Mouse (Mus musculus) kidney, postnatal 14 days (tissue): ENCODE measurements around the gene Snx18.

Experiments
- DNase-seq: peaks from one replicate; pipeline ENCODE4 v3.0.0; 2022; ENCODE audit warnings: mixed read lengths

Snx18 gene

DNA sequence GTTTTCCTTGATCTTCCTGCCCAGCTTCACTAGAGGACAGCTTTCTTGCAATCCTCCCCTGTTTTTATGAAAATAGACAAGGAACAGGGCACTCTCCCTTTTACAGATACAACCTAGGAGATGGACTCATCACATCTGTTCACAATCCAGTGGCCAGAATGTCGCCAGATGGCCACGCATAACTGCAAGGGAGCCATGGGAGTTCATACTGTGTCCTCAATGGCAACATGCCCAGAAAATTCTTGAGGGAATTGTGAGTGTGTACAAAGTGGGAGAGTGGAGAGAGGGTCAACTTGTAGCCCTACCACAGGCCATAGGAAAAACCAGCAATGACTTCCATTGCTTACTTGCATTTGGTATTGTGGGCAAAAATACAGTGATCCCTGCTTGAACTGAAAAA lies 63.1 kb downstream of the Snx18 start:
- DNase-seq, result peak; percentile 54

DNA sequence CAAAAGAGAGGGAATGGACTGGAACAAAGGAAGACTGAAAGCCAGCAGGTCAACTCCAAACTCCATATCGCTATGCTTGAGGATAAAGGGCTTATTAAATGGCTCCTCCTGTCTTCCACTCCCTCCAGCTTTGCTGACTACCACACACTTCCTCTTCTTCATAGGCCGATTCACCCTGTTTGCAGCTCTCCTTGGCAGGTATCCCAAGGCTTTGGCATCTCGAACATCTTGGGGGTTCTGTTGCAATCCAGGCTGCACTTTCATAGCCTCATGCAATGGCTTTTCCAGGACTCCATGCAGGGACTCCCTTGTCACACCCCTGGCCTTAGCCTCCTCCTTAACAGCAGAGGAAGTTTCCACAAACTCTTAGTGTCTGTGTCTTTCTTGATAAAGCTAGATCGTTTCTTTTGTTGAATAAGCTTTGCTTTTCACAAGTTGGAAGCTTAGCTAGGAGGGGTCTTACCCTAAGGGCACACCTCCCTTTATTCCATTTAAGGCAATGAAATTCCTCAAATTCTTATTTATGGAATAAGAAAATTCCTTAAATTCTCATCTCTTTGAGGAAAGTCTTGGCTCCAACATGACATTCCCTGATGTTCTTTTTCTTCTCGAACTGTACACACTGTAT lies 64.6 kb downstream of the Snx18 start:
- DNase-seq, result no peak

DNA sequence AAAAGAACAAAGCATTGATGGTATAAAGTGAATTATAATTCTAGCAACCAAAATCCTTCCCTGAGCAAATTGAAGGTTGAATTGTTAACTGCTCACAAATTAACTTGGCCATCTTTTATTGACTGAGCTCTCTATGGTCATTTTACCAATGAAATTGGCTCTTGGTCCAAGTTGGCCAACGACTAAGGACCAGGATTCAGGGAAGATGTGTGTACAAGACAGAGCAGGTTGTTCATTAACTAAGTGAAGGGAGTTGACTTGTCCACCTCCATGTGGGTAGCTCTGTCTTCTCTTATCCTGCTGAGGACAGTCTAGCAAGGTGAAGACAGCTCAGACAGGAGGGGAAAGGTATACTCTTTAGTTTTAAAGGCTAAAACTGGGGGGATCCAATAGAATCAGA lies 66.0 kb downstream of the Snx18 start:
- DNase-seq, result no peak

DNA sequence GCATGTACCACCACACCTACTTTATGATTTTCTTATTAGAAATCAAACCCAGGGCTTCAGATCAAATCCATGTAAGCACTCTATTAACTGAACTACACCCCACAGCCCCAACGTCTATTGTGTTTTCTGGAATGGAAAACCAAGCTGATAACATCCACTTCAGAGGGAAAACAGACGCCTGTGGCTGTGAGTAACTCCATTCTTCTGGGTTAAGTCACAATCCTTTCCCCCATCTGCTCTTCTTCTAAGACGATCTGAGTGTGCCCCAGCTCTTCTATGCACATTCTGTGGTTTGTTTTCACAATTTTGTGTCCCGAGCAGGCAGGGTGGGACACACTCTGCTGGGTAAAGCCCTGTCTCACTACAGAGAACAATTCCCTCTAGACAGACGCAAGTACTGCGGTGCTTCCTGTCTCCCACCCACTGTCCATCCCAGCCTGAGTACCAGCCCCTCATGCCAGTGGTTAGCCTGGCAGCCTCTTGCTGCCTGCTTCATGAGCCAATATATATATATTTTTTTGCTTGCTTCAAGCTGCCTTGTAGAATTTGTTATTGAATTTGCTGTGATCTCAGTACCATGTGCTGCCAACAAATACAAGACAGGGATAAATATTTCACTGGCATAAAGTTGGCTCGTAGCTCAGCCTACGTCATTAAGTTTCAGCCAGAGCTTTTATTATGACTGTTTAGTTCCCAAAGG lies 67.3 kb downstream of the Snx18 start:
- peak; percentile 24 for DNase-seq

DNA sequence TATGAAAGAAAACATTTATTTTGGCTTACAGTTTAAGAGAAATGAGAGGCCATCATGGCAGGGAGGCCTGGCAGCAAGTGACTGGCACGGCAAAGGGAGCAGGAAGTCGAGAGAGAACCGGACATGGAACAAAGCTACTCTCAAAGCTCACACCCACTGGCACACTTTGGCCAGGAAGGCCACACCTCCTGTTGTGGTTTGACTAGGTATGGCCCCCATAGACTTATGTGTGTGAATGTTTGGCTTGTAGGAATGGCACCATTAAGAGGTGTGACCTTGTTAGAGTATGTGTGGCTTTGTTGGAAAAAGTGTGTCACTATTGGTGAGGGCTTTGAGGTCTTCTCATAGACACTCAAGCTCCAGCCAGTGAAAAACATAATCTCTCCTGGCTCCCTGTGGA lies 69.3 kb downstream of the Snx18 start:
- no peak for DNase-seq

DNA sequence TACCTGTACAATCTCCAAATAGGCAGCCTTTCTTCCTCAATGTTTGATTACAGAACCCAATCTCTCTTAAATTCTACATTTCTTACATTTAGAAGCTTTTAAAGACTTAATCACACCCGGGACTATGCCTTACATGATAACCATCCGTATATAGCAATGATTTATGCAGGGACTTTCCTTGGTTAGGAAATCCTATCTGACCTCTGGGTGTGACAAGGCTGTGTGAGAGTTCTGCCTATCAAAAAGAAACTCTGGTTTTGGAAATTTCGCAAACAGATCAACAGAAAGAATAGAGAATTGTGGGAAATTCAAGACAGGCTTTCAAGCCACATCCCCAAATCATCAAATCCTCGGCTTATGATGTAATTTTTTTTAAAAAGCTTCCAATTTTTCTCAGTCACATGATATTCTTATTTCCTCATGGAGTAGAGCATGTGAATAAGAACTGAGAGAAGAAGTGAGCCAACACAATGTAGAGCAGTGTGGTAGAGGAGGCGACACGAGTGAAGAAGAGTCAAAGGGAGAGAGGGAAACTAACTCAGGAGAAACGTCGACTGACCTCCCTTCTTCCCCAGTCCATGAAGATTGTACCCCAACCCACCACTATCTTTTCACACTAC lies 70.4 kb downstream of the Snx18 start:
- DNase-seq, result no peak

DNA sequence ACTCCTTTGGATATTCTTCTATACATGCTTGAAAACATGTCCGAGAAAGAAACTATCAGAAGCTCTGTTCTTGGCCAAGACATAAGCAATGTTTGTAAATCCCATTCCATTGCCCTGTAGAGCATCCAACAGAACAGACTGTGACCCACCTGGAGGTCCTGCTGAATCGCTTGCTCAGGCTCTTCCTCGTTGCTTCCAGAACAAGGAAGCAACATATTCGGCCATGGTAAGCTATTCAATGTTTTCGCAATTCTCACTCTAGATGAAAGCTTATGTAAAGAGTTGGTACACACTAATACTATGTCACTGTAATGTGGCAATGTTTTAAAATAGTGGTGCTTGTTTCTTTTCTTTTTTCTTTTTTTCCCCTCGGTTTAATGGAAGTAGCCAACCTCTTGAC lies 76.0 kb downstream of the Snx18 start:
- no peak for DNase-seq
